23 mouse cellular contexts compared by ENCODE assay signal in the genomic region with DNA sequence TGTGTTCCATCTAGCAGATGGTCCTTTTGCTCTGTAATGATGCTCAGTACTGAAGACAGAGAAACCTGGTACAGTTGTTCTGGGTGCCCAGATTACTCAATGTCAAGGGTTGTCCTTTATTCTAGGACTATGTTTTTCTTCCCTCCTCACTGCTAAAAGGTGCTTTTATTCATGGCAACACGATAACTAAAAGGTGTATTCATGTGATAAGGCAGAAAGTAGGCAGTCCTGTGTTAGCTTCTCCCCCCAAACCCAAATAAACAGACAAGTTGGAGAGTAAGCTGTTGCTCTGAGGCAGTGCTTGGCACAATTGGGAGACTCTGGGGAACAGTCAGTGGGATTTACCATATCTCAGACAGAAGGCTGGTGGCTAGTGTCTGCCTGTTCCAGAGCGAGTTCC. TPM values are rescaled to one million over a fixed set of nuclear protein-coding genes. Genes with fewer than 3 reads are reported as not detected.
DNase-seq lines count a peak whose midpoint lies in the region; ATAC-seq and TF ChIP-seq lines count a peak whose summit lies in the region.
"Had no signal": no experiment of that assay in that cellular context is flagged by ENCODE, and none has a peak within 500 bp of the region (broad histone marks: within the 10 kb centered on the region; RNA-seq: fewer than 3 reads in every experiment).

No protein-coding gene starts in this region.

- no peak for DNase-seq in forebrain, embryonic 10.5 days (ENCODE audit: extremely low spot score, low spot score)
- DNase-seq in forebrain, postnatal 0 days = no peak
- no peak for DNase-seq in heart, embryonic 10.5 days (ENCODE audit: low spot score)
- DNase-seq in heart, postnatal 4 days = no peak
- DNase-seq in liver, embryonic 13.5 days = no peak
- DNase-seq in liver, postnatal 0 days = no peak
- DNase-seq in layer of hippocampus, postnatal 14 days (ENCODE audit: low spot score in 2 of 2) = no peak
- no peak for DNase-seq in embryo, embryonic 11 days
- DNase-seq: adrenal gland, postnatal 10 days; B cell, adult 2 months; cerebellum, adult 11 months; cerebellum, adult 8-10 months; cerebellum, postnatal 14 days; gastrocnemius, postnatal 25 days; heart, postnatal 14 days had no signal

- H3K9me3 ChIP-seq in forebrain, embryonic 10.5 days = no peaks in the 10 kb centered on the region
- H3K9me3 ChIP-seq in forebrain, postnatal 0 days (ENCODE audit: low read length) = no peaks in the 10 kb centered on the region
- no peaks in the 10 kb centered on the region for H3K9me3 ChIP-seq in heart, embryonic 10.5 days
- no peaks in the 10 kb centered on the region for H3K9me3 ChIP-seq in liver, embryonic 13.5 days (replicated peaks)
- H3K9me3 ChIP-seq in liver, postnatal 0 days (ENCODE audit: low read length) = no peaks in the 10 kb centered on the region
- H3K9me3 ChIP-seq: embryonic facial prominence, embryonic 13.5 days; forebrain, embryonic 15.5 days; G1E; heart, embryonic 15.5 days; hindbrain, embryonic 10.5 days had no signal

- no peaks in the 10 kb centered on the region for H3K27me3 ChIP-seq in forebrain, embryonic 10.5 days (ENCODE audit: poor library complexity, severe bottlenecking)
- H3K27me3 ChIP-seq in forebrain, postnatal 0 days (ENCODE audit: insufficient read depth, low read length) = no peaks in the 10 kb centered on the region
- H3K27me3 ChIP-seq in heart, embryonic 10.5 days (ENCODE audit: insufficient read depth, poor library complexity, severe bottlenecking) = no peaks in the 10 kb centered on the region
- H3K27me3 ChIP-seq in liver, embryonic 13.5 days = no peaks in the 10 kb centered on the region
- no peaks in the 10 kb centered on the region for H3K27me3 ChIP-seq in liver, postnatal 0 days (ENCODE audit: insufficient read depth, low read length)
- H3K27me3 ChIP-seq: embryonic facial prominence, embryonic 13.5 days; forebrain, embryonic 15.5 days; heart, embryonic 15.5 days had no signal

- no peak overlapping the region for H3K4me2 ChIP-seq in forebrain, postnatal 0 days (ENCODE audit: low read depth)
- H3K4me2 ChIP-seq in liver, embryonic 13.5 days = peak overlapping the region; percentile 52
- peak overlapping the region; percentile 38; the same call in 1 of the 2 replicates for H3K4me2 ChIP-seq in liver, postnatal 0 days (ENCODE audit: low read depth, low read length)
- H3K4me2 ChIP-seq: embryonic facial prominence, embryonic 13.5 days; forebrain, embryonic 15.5 days; heart, embryonic 11.5 days; heart, embryonic 15.5 days; hindbrain, embryonic 14.5 days had no signal

- peaks cover 6% of the 10 kb centered on the region for H3K4me1 ChIP-seq in forebrain, embryonic 10.5 days
- no peaks in the 10 kb centered on the region for H3K4me1 ChIP-seq in forebrain, postnatal 0 days (ENCODE audit: insufficient read depth)
- H3K4me1 ChIP-seq in heart, embryonic 10.5 days = peaks cover 53% of the 10 kb centered on the region
- H3K4me1 ChIP-seq in liver, embryonic 13.5 days (replicated peaks) = peaks cover 74% of the 10 kb centered on the region
- H3K4me1 ChIP-seq in liver, postnatal 0 days (ENCODE audit: insufficient read depth) = peaks cover 25% of the 10 kb centered on the region
- H3K4me1 ChIP-seq: embryonic facial prominence, embryonic 13.5 days; forebrain, embryonic 15.5 days had no signal

- H3K9ac ChIP-seq in forebrain, postnatal 0 days = no peak overlapping the region
- H3K9ac ChIP-seq in liver, embryonic 13.5 days = peak overlapping the region; percentile 66
- H3K9ac ChIP-seq in liver, postnatal 0 days (replicated peaks) = no peak overlapping the region
- H3K9ac ChIP-seq: embryonic facial prominence, embryonic 13.5 days; forebrain, embryonic 15.5 days; heart, embryonic 15.5 days; hindbrain, embryonic 14.5 days had no signal

- H3K27ac ChIP-seq in forebrain, embryonic 10.5 days = 0 out of 2 replicates have a peak overlapping the region, but pooled peaks have one; percentile 3
- no peak overlapping the region for H3K27ac ChIP-seq in forebrain, postnatal 0 days (ENCODE audit: low read depth, low read length)
- peak overlapping the region; percentile 83; the same call in 1 of the 2 replicates for H3K27ac ChIP-seq in heart, embryonic 10.5 days
- peak overlapping the region; percentile 92 for H3K27ac ChIP-seq in liver, embryonic 13.5 days
- H3K27ac ChIP-seq in liver, postnatal 0 days (ENCODE audit: low read depth) = peak overlapping the region; percentile 48; the same call in 1 of the 2 replicates
- H3K27ac ChIP-seq: embryonic facial prominence, embryonic 13.5 days; forebrain, embryonic 15.5 days; heart, embryonic 15.5 days; hindbrain, embryonic 10.5 days; hindbrain, embryonic 14.5 days had no signal

- TF ChIP-seq EP300 in liver, postnatal 0 days (IDR thresholded peaks at IDR 0.05; ENCODE audit: low read depth) = peak; percentile 72

- ATAC-seq in forebrain, postnatal 0 days = no peak
- peak; percentile 38 for ATAC-seq in liver, embryonic 13.5 days (ENCODE audit: low read depth)
- ATAC-seq in liver, postnatal 0 days = peak; percentile 51
- ATAC-seq: CD4-positive, CD25-positive, alpha-beta regulatory T cell, adult 4 months; forebrain, embryonic 15.5 days had no signal

- TF ChIP-seq CTCF in forebrain, postnatal 0 days (IDR thresholded peaks at IDR 0.05; ENCODE audit: low read depth) = no peak
- no peak for TF ChIP-seq CTCF in liver, postnatal 0 days (IDR thresholded peaks at IDR 0.05; ENCODE audit: low read depth)

- WGBS in forebrain, embryonic 10.5 days = 92% methylated on average over 2 of the region's 2 CpGs
- WGBS in forebrain, postnatal 0 days = 87% methylated on average over 2 of the region's 2 CpGs
- 75% methylated on average over 2 of the region's 2 CpGs for WGBS in heart, embryonic 10.5 days
- 16% methylated on average over 2 of the region's 2 CpGs for WGBS in liver, embryonic 13.5 days (ENCODE audit: insufficient replicate concordance)
- 59% methylated on average over 2 of the region's 2 CpGs for WGBS in liver, postnatal 0 days (ENCODE audit: insufficient replicate concordance)

- no peak overlapping the region for H3K4me3 ChIP-seq in forebrain, embryonic 10.5 days
- H3K4me3 ChIP-seq in forebrain, postnatal 0 days (ENCODE audit: low read depth, low read length) = no peak overlapping the region
- no peak overlapping the region for H3K4me3 ChIP-seq in heart, embryonic 10.5 days
- H3K4me3 ChIP-seq in liver, embryonic 13.5 days (replicated peaks) = no peak overlapping the region
- H3K4me3 ChIP-seq in liver, postnatal 0 days (ENCODE audit: low read depth, low read length) = no peak overlapping the region
- H3K4me3 ChIP-seq: embryonic facial prominence, embryonic 13.5 days; forebrain, embryonic 15.5 days; heart, embryonic 15.5 days; hindbrain, embryonic 10.5 days had no signal

- H3K36me3 ChIP-seq in forebrain, embryonic 10.5 days (replicated peaks) = no peaks in the 10 kb centered on the region
- no peaks in the 10 kb centered on the region for H3K36me3 ChIP-seq in forebrain, postnatal 0 days (ENCODE audit: insufficient read depth)
- no peaks in the 10 kb centered on the region for H3K36me3 ChIP-seq in heart, embryonic 10.5 days
- H3K36me3 ChIP-seq in liver, embryonic 13.5 days = no peaks in the 10 kb centered on the region
- no peaks in the 10 kb centered on the region for H3K36me3 ChIP-seq in liver, postnatal 0 days (replicated peaks; ENCODE audit: insufficient read depth, low read length)
- H3K36me3 ChIP-seq: embryonic facial prominence, embryonic 13.5 days; forebrain, embryonic 15.5 days; G1E; heart, embryonic 15.5 days; hindbrain, embryonic 10.5 days had no signal

RNA-seq across cellular contexts. Expression of gene Podxl, which starts 22.3 kb away (rescaled TPM):
- polyA plus RNA-seq in forebrain, embryonic 10.5 days (2016; fragmentation: Nextera tagmentation; extraction: Ambion mirVana) = 17.2 and 20.6 TPM in 2 replicates
- 14.9 and 18.7 TPM in 2 replicates for total RNA-seq in forebrain, postnatal 0 days (2014; rRNA removed)
- polyA plus RNA-seq in forebrain, postnatal 0 days (2015; fragmentation: Nextera tagmentation; extraction: Ambion mirVana) = 7.2 and 8.9 TPM in 2 replicates
- polyA plus RNA-seq in heart, embryonic 10.5 days (2016; fragmentation: Nextera tagmentation; extraction: Ambion mirVana) = 47.6 and 62.0 TPM in 2 replicates
- total RNA-seq in heart, postnatal 4 days (2021) = 10 to 100 TPM; 68.6 to 78.1 TPM
- polyA plus RNA-seq in liver, embryonic 13.5 days (2015; fragmentation: Nextera tagmentation; extraction: Ambion mirVana) = 10.9 and 13.5 TPM in 2 replicates
- 1.5 and 2.8 TPM in 2 replicates for polyA plus RNA-seq in liver, postnatal 0 days (2015; fragmentation: Nextera tagmentation; extraction: Ambion mirVana)
- total RNA-seq in layer of hippocampus, postnatal 14 days (2021) = 10 to 100 TPM; 16.4 to 18.9 TPM
- polyA plus RNA-seq: CD4-positive, CD25-positive, alpha-beta regulatory T cell, adult 4 months had no signal
